Mouse (Mus musculus) embryonic facial prominence, embryonic 13.5 days (tissue): Measurements from ENCODE around the gene Atxn7. TPM values are rescaled to one million over a fixed set of nuclear protein-coding genes. Genes with fewer than 3 reads are reported as not detected.
"Not testable (repeated sequence)": the region's sequence is repeated elsewhere in the genome, so short reads cannot be mapped to it uniquely, and the experiment has no call there.

ENCODE experiments used
- ATAC-seq: fragments of 200-750 bp; cut with Nextera tagmentation; 2 replicates; pipeline ENCODE4 v1.8.0; 2017; ENCODE audit warnings: low read depth; ENCODE audit not compliant: insufficient number of reproducible peaks, insufficient read depth, low FRiP score, low TSS enrichment
- H3K27ac ChIP-seq: fragments of 300-500 bp; sonication (generic); 2 replicates; pipeline ENCODE4 v1.5.1; 2015; ENCODE audit warnings: moderate library complexity, mild to moderate bottlenecking, inconsistent platforms
- H3K27me3 ChIP-seq: fragments of 300-500 bp; sonication (generic); 2 replicates; pipeline ENCODE4 v1.6.1; 2015; ENCODE audit warnings: mild to moderate bottlenecking, inconsistent platforms
- H3K36me3 ChIP-seq: fragments of 300-500 bp; sonication (generic); 2 replicates; pipeline ENCODE4 v1.6.1; 2015; ENCODE audit warnings: mild to moderate bottlenecking, inconsistent platforms
- H3K4me1 ChIP-seq: fragments of 300-500 bp; sonication (generic); 2 replicates; pipeline ENCODE4 v1.6.1; 2015; ENCODE audit warnings: inconsistent platforms
- H3K4me2 ChIP-seq: fragments of 300-500 bp; sonication (generic); 2 replicates; pipeline ENCODE4 v1.6.1; 2015; ENCODE audit warnings: moderate library complexity, mild to moderate bottlenecking, inconsistent platforms
- H3K4me3 ChIP-seq: fragments of 300-500 bp; sonication (generic); 2 replicates; pipeline ENCODE4 v1.5.1; 2015; ENCODE audit warnings: mild to moderate bottlenecking, inconsistent platforms
- H3K9ac ChIP-seq: fragments of 300-500 bp; sonication (generic); 2 replicates; pipeline ENCODE4 v1.6.1; 2015; ENCODE audit warnings: mild to moderate bottlenecking, inconsistent platforms
- H3K9me3 ChIP-seq: fragments of 300-500 bp; sonication (generic); 2 replicates; pipeline ENCODE4 v1.6.1; 2016; ENCODE audit warnings: inconsistent platforms
- WGBS: fragments of 180-500 bp; shearing (Covaris S2); methylation state at CpG from one replicate; pipeline ENCODE4 v1.1.7; 2015; ENCODE audit warnings: mixed read lengths; 5-methylcytosine and 5-hydroxymethylcytosine counted together
- polyA plus RNA-seq: library from polyadenylated mRNA; unstranded; fragments of >200 nt; fragmentation: Nextera tagmentation; extraction: Ambion mirVana; gene quantifications from 2 replicates; pipeline ENCODE4 v1.2.1, GENCODE M21; 2015

The Atxn7 gene
- polyA plus RNA-seq = 5.0 and 5.6 TPM in 2 replicates

DNA sequence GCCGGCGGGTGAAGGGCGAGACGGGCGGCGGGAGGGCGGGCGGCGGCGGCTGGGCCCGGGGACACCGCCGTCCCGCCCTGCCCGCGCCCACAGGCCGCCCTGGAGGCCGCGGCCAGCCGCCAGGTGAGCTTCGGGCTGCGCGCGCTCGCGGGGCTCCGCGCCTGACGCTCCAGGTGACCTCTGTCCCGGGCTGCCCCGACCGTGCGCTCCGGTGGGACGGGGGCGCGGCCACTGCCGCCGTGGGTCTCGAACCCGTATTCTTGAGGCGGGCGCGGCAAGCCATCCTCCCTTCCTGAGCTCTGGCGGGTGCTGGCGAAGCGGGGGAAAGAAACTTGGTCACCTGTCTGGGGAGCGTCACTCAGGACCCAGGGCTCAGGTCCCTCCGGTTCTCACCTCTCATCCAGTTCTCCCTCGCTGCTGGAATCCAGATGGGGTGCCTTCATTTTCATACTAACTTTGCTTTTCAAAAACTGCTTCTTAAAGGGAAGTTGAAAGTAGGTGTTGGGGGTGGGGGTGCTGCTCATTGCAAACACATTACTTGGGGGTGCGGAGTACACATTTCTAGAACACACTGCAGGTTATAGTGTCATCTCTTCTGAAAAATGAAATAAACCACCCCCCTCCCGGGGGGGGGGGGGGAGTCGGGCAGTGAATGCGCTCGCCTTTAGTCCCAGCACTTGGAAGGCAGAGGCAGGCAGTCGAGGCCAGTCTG lies at the start of gene Atxn7, which contains the start of gene Thoc7:
Atxn7 (plus strand) TSS at position 40 of the 712 bp plus-strand sequence.
Thoc7 (minus strand) TSS at position 452 of the 712 bp plus-strand sequence.
- Histone ChIP-seq H3K4me1 (peaks cover 17% of the 10 kb centered on the region), H3K36me3 (no peaks in the 10 kb centered on the region), H3K9ac (peak within 1 kb of the TSS; percentile 97), H3K9me3 (no peaks in the 10 kb centered on the region), H3K27ac (peak within 1 kb of the TSS; percentile 87), H3K4me3 (peak within 1 kb of the TSS; percentile 85), H3K27me3 (no peaks in the 10 kb centered on the region), H3K4me2 (peak within 1 kb of the TSS; percentile 65)
- ATAC-seq = peak; percentile 63
- 4% methylated on average over 38 of the region's 56 CpGs for WGBS

DNA sequence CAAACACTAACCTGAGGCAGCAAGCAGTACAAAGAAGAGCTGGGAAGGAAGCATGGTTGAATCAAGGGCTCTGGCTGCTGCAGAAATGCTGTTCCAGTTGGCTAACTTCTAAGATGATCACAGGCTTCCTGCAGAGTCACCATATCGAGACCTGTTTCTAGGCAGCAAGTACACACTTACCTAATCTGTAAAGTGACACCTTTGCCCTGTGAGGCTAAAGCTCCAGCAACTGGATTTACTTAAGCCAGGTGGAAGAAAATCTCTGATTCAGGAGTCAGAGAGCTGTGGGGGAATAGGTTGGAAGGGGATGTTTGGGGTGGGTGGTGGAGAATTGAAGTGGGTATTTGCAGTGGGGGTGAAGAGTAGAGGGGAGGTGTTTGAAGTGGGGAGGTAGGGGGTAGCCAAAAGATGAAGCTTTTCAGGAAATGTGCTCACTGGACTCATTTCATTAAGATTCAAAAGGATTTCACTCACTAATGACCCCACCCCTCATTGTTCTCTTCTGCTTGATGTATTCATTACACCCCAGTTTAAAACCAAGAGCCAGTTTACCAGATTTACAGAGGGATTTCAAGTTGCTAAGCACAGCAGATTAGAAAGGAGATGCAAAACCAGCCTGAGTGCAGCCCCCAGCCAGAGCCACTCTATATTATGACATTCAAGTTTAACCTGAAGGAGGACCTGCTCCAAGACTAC lies 46.7 kb upstream of the Atxn7 start, which contains the start of gene Gm281:
Gm281 (minus strand) TSS at position 92 of the 696 bp plus-strand sequence.
- ATAC-seq = no peak
- no peak within 1 kb of the TSS for H3K27ac ChIP-seq
- whole genome bisulfite sequencing = 25% methylated on average over 1 of the region's 1 CpGs
- H3K4me3 ChIP-seq = no peak within 1 kb of the TSS
- peaks cover 6% of the 10 kb centered on the region; the same call in 1 of the 2 replicates for H3K4me1 ChIP-seq
- H3K9ac ChIP-seq = no peak within 1 kb of the TSS
- no peaks in the 10 kb centered on the region for H3K9me3 ChIP-seq
- no peaks in the 10 kb centered on the region for H3K27me3 ChIP-seq
- H3K4me2 ChIP-seq = no peak within 1 kb of the TSS
- no peaks in the 10 kb centered on the region for H3K36me3 ChIP-seq

DNA sequence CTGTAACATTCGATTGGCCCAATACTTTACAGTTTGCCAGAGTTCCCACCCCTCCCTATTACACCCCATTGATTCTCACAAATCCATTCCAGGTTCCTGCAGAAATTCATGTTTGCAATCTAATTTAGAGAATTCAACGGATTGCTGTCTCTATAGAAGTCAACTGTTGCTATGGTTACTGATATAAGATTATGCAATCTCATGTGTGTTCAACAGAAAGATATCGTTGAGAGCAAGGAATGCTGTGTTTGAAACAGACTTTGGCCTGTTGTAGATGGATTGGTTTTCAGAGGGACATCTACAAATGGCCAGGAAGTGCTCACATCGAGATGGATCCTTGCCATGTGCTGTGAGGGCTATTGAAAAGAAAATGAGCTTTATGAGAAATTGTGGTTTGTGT lies 46.0 kb upstream of the Atxn7 start:
- WGBS = 52% methylated on average over 4 of the region's 4 CpGs
- Histone ChIP-seq H3K9me3 (no peaks in the 10 kb centered on the region), H3K4me2 (no peak overlapping the region), H3K4me3 (no peak overlapping the region), H3K4me1 (peaks cover 4% of the 10 kb centered on the region; the same call in 1 of the 2 replicates), H3K36me3 (no peaks in the 10 kb centered on the region), H3K27me3 (no peaks in the 10 kb centered on the region), H3K27ac (no peak overlapping the region), H3K9ac (no peak overlapping the region)
- no peak for ATAC-seq

DNA sequence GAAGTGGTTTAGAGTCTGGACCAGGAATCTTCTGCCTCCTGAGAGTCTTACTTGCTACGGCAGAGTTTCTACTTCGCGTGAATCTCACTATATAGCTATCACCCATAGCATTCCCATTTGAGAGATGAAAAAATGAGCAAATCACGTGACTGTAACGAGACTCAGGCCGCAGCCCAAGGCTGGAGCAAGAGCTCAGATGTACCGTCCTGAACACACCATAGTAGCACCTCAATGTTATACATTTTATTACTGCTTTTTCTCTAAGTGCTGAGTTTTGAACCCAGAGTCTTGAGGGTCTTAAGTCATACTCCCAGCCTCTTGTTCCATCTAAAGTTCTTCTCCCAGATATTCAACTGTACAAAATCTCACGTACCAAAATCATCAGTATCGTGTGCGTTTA lies 44.0 kb upstream of the Atxn7 start:
- H3K27me3 ChIP-seq = no peaks in the 10 kb centered on the region
- ATAC-seq = no peak
- H3K9ac ChIP-seq = no peak overlapping the region
- H3K9me3 ChIP-seq = no peaks in the 10 kb centered on the region
- WGBS = 81% methylated on average over 10 of the region's 10 CpGs
- H3K4me1 ChIP-seq = no peaks in the 10 kb centered on the region
- H3K4me3 ChIP-seq = no peak overlapping the region
- H3K4me2 ChIP-seq = no peak overlapping the region
- H3K27ac ChIP-seq = no peak overlapping the region
- no peaks in the 10 kb centered on the region for H3K36me3 ChIP-seq

DNA sequence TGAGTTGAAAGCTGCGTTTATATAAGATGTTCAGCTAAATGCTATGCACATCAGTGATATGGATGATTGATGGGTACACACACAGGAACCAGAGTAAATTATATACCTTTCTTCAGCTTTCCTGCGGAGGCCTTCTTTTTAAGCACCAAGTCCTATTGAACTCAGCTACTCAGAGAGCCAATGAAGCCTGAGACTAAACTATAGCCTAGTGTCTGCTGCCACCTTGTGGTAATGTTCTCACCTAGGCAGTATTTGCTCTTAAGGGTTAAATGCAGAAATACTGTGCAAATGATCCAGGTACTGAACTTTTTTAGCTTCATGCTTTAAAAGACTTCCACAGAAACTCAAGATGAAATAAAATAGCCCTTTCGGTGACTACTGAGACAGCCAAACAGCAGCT lies 43.6 kb upstream of the Atxn7 start:
- Histone ChIP-seq H3K4me3 (no peak overlapping the region), H3K27ac (no peak overlapping the region), H3K36me3 (no peaks in the 10 kb centered on the region), H3K9ac (no peak overlapping the region), H3K9me3 (no peaks in the 10 kb centered on the region), H3K4me1 (no peaks in the 10 kb centered on the region), H3K27me3 (no peaks in the 10 kb centered on the region), H3K4me2 (no peak overlapping the region)
- ATAC-seq = no peak
- WGBS = 31% methylated on average over 3 of the region's 3 CpGs

DNA sequence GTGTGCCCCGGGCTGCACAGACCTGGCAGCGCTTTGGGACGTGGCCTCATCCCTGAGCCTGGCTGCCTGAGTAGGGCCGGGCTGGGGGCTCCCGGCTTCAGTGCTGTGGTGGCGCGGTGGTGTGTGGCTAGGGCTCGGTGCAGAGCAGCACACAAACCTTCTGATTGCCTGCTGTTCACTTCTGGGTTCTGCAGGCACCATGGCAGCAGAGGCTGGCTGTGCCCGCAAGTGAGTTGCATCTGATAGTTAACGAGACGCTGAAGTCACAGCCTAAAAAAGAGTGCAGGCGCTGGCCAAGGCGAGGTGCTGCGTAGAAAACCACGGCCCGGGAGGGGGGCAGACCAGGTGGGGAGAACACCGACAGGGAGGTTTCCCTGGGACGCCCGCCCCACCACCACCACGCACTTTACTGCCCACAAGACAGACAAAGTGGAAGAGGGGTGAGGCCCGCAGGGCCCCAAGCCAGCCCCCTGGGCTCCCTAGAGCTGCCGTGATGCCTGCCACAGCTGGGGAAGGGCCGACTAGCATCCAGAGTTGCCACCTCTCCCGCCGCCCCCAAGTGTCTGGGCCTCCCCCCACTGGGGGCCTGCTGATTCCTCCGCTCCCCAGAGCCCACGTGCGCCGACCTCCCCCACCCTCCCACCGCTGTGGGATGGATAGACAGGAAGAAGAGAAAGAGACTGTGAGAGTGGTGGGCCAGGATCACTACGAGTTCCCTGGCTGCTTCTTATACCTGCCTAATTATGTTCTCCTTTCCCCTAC lies 27.8 kb upstream of the Atxn7 start:
- no peaks in the 10 kb centered on the region for H3K9me3 ChIP-seq
- H3K4me1 ChIP-seq = peaks cover 12% of the 10 kb centered on the region
- WGBS = 24% methylated on average over 26 of the region's 31 CpGs
- peak overlapping the region; percentile 72 for H3K4me2 ChIP-seq
- H3K36me3 ChIP-seq = no peaks in the 10 kb centered on the region
- no peaks in the 10 kb centered on the region for H3K27me3 ChIP-seq
- ATAC-seq = peak; percentile 48; the same call in 1 of the 2 replicates
- H3K4me3 ChIP-seq = peak overlapping the region; percentile 40
- H3K27ac ChIP-seq = no peak overlapping the region
- H3K9ac ChIP-seq = peak overlapping the region; percentile 69

DNA sequence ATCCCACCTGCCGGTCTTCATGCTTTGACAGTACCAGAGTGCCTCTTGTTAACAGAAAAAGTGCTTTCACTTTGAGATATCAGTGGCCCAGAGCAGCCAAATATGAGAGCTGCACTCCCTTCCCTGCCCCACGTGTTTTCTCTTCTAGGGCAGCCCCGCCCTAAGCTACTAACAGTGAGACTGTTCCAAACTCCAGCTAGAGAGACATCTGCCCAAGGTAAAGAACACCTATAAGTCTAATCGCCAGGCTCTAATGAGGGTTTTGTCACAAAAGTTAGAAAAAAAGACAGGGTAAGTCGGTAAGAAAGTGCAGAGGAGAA lies 27.2 kb upstream of the Atxn7 start:
- Histone ChIP-seq H3K4me1 (peaks cover 12% of the 10 kb centered on the region), H3K9me3 (no peaks in the 10 kb centered on the region), H3K27me3 (no peaks in the 10 kb centered on the region), H3K4me2 (peak overlapping the region; percentile 72), H3K4me3 (peak overlapping the region; percentile 40), H3K36me3 (no peaks in the 10 kb centered on the region), H3K9ac (0 out of 2 replicates have a peak overlapping the region, but pooled peaks have one; percentile 69), H3K27ac (no peak overlapping the region)
- no peak for ATAC-seq
- WGBS = 41% methylated on average over 5 of the region's 5 CpGs

DNA sequence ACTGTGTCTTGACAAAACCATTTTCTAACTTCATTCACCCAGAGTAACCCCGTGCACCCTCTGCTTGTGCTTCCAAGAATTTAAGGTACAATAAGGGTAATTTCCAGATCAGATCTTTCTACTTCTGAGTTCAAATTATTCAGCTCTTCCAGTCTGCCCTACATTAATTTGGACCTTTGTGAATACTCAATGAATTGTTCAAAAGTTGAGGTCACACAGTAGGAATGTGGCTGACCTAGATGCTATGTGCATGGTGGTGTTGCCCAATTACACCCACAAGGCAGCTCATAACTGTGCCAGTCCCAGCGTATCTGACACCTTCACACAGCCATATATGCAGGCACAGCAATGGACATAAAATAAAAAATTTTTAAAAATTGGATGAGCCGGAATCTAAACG lies 16.6 kb upstream of the Atxn7 start:
- 91% methylated on average over 4 of the region's 4 CpGs for WGBS
- Histone ChIP-seq H3K9me3 (no peaks in the 10 kb centered on the region), H3K27ac (no peak overlapping the region), H3K9ac (no peak overlapping the region), H3K4me1 (no peaks in the 10 kb centered on the region), H3K4me2 (no peak overlapping the region), H3K4me3 (no peak overlapping the region), H3K27me3 (no peaks in the 10 kb centered on the region), H3K36me3 (peaks cover 29% of the 10 kb centered on the region)
- no peak for ATAC-seq

DNA sequence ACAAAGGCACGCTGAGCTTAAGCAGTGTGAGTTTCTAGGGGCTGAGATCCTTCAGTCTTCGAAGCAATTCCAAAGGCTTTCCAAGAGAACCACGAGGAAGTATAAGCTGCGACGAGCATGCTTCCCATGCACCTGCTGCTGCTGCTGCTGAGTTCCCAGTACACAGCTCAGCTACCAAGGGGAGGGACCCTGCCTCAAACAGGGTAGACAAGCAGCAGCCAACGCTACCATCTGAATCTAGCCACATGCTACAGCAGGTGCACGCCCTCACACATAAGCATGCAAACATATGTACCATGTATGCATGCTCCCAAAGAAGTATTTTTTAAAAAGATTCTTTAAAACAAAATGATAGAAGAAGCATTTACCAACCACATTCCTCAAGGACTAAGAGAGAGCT lies 12.9 kb upstream of the Atxn7 start:
- no peak overlapping the region for H3K9ac ChIP-seq
- H3K4me3 ChIP-seq = no peak overlapping the region
- H3K4me2 ChIP-seq = no peak overlapping the region
- H3K27me3 ChIP-seq = no peaks in the 10 kb centered on the region
- WGBS = 92% methylated on average over 7 of the region's 7 CpGs
- no peak for ATAC-seq
- no peaks in the 10 kb centered on the region for H3K9me3 ChIP-seq
- H3K36me3 ChIP-seq = peaks cover 54% of the 10 kb centered on the region
- no peaks in the 10 kb centered on the region for H3K4me1 ChIP-seq
- no peak overlapping the region for H3K27ac ChIP-seq

DNA sequence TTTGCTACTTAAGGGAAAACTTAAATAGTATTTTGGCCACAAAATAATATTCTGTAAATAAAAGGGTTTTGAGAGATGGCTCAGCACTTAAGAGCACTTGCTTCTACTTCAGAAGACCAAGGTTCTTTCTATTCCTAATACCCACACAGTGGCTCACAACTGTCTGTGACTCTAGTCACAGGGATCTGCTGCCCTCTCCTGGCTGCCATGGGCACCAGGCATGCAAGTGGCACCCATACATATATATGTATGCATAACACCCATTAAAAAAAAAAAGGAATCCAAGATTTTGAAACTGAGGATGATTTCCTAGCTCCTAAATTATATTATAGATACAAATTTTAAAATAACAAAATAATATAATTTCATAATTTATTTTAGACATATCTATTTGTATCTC lies 10.8 kb upstream of the Atxn7 start:
- Histone ChIP-seq H3K27me3 (no peaks in the 10 kb centered on the region), H3K4me3 (no peak overlapping the region), H3K4me2 (no peak overlapping the region), H3K4me1 (no peaks in the 10 kb centered on the region), H3K27ac (no peak overlapping the region), H3K9ac (no peak overlapping the region), H3K36me3 (peaks cover 57% of the 10 kb centered on the region), H3K9me3 (no peaks in the 10 kb centered on the region)
- ATAC-seq = no peak

DNA sequence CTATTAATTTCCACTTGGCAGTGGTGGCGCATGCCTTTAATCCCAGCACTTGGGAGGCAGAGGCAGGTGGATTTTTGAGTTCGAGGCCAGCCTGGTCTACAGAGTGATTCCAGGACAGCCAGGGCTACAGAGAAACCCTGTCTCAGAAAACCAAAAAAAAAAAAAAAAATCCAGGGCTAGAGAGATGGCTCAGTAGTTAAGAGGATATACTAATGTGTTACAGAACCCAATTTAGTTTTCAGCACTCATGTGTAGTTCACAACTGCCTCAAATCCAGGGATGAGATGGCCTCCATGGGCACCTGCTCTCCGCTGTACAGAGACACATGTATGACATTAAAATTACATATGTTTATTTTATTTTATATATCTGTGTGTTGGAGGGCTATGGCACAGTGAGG lies 9.1 kb upstream of the Atxn7 start:
- not testable (repeated sequence) for H3K4me3 ChIP-seq, H3K4me2 ChIP-seq, H3K27ac ChIP-seq, ATAC-seq, H3K4me1 ChIP-seq, H3K9ac ChIP-seq, H3K27me3 ChIP-seq, H3K9me3 ChIP-seq
- peaks cover 60% of the 10 kb centered on the region for H3K36me3 ChIP-seq
- WGBS = 95% methylated on average over 3 of the region's 3 CpGs
